Mouse (Mus musculus): ENCODE data around the gene Chuk. TPM values are rescaled to one million over a fixed set of nuclear protein-coding genes. Genes with fewer than 3 reads are reported as not detected.

The Chuk gene
- polyA plus RNA-seq, 1 experiment from 2014 or later: 31.8 TPM

Other genes with a start within 250 kb of the Chuk start
- 11.4 and 11.7 TPM in 2 replicates for gene Dnmbp, start 167.3 kb downstream of the Chuk start, polyA plus RNA-seq (2014; fragmentation: Nextera tagmentation; extraction: Ambion mirVana)
- 0.77 and 2.0 TPM in 2 replicates for gene Cpn1, start 120.9 kb downstream of the Chuk start, polyA plus RNA-seq (2014; fragmentation: Nextera tagmentation; extraction: Ambion mirVana)
- 0.20 TPM in 1 of 2 replicates, not detected in the other for gene Cyp2c23, start 78.3 kb downstream of the Chuk start, polyA plus RNA-seq (2014; fragmentation: Nextera tagmentation; extraction: Ambion mirVana)
- gene Erlin1, start 37.7 kb downstream of the Chuk start, polyA plus RNA-seq (2014; fragmentation: Nextera tagmentation; extraction: Ambion mirVana): 14.4 and 16.2 TPM in 2 replicates
- gene Cwf19l1, start 28.4 kb upstream of the Chuk start, polyA plus RNA-seq (2014; fragmentation: Nextera tagmentation; extraction: Ambion mirVana): 22.4 and 26.1 TPM in 2 replicates
- gene Bloc1s2, start 39.0 kb upstream of the Chuk start, polyA plus RNA-seq (2014; fragmentation: Nextera tagmentation; extraction: Ambion mirVana): 65.5 and 76.0 TPM in 2 replicates
- gene Pkd2l1, start 85.0 kb upstream of the Chuk start, polyA plus RNA-seq (2014; fragmentation: Nextera tagmentation; extraction: Ambion mirVana): not detected in 2 replicates
- 0.21 TPM in 1 of 2 replicates, not detected in the other for gene Scd3, start 95.8 kb upstream of the Chuk start, polyA plus RNA-seq (2014; fragmentation: Nextera tagmentation; extraction: Ambion mirVana)
- gene Scd2, start 186.2 kb upstream of the Chuk start, polyA plus RNA-seq (2014; fragmentation: Nextera tagmentation; extraction: Ambion mirVana): 150 and 188 TPM in 2 replicates
- gene Scd4, start 225.6 kb upstream of the Chuk start, polyA plus RNA-seq (2014; fragmentation: Nextera tagmentation; extraction: Ambion mirVana): 0.11 and 0.18 TPM in 2 replicates